Mouse (Mus musculus): ENCODE measurements around the gene G6pc3. TPM values are rescaled to one million over a fixed set of nuclear protein-coding genes. Genes with fewer than 3 reads are reported as not detected.

The G6pc3 gene
- polyA plus RNA-seq, 1 experiment from 2014 or later = 37.4 TPM

GRCm38 (mm10) chr11:102226067-102226978 is 36.9 kb downstream of the G6pc3 start:
- 73% methylated on average over 12 of the region's 12 CpGs for WGBS
- H3K36me3 ChIP-seq (ENCODE audit: control insufficient read depth, insufficient read depth, low read length) = 0 out of 2 replicates have a peak, but pooled peaks cover 5% of the 10 kb centered on the region
- DNase-seq (ENCODE audit: low spot score) = no peak
- peak overlapping the region; percentile 79 for H3K4me2 ChIP-seq (ENCODE audit: low read length)
- 0 out of 2 replicates have a peak overlapping the region, but pooled peaks have one; percentile 67 for H3K27ac ChIP-seq (ENCODE audit: low read depth)
- H3K9ac ChIP-seq (ENCODE audit: low read length) = no peak overlapping the region
- peaks cover 59% of the 10 kb centered on the region for H3K4me1 ChIP-seq (replicated peaks; ENCODE audit: control insufficient read depth, insufficient read depth, low read length)
- H3K27me3 ChIP-seq (replicated peaks; ENCODE audit: control insufficient read depth, insufficient read depth, low read length) = no peaks in the 10 kb centered on the region
- no peak overlapping the region; the same call in 1 of the 2 replicates for H3K4me3 ChIP-seq (ENCODE audit: low read depth, low read length)
- ATAC-seq (replicated peaks; ENCODE audit: low FRiP score, low TSS enrichment, low read depth) = no peak
- H3K9me3 ChIP-seq (ENCODE audit: control insufficient read depth, low read length) = no peaks in the 10 kb centered on the region

GRCm38 (mm10) chr11:102227270-102228190 is 38.1 kb downstream of the G6pc3 start:
- ATAC-seq (replicated peaks; ENCODE audit: low FRiP score, low TSS enrichment, low read depth) (no peak), DNase-seq (ENCODE audit: low spot score) (peak; percentile 68)
- peak overlapping the region; percentile 67; the same call in 1 of the 2 replicates for H3K27ac ChIP-seq (ENCODE audit: low read depth)
- H3K9ac ChIP-seq (ENCODE audit: low read length) = peak overlapping the region; percentile 81
- WGBS = 15% methylated on average over 12 of the region's 12 CpGs
- peaks cover 56% of the 10 kb centered on the region for H3K4me1 ChIP-seq (replicated peaks; ENCODE audit: control insufficient read depth, insufficient read depth, low read length)
- peak overlapping the region; percentile 84 for H3K4me3 ChIP-seq (ENCODE audit: low read depth, low read length)
- 0 out of 2 replicates have a peak, but pooled peaks cover 5% of the 10 kb centered on the region for H3K36me3 ChIP-seq (ENCODE audit: control insufficient read depth, insufficient read depth, low read length)
- no peaks in the 10 kb centered on the region for H3K9me3 ChIP-seq (ENCODE audit: control insufficient read depth, low read length)
- peak overlapping the region; percentile 79 for H3K4me2 ChIP-seq (ENCODE audit: low read length)
- H3K27me3 ChIP-seq (replicated peaks; ENCODE audit: control insufficient read depth, insufficient read depth, low read length) = no peaks in the 10 kb centered on the region

- H3K4me2 ChIP-seq (ENCODE audit: low read length) = peak overlapping the region; percentile 79
- H3K4me3 ChIP-seq (ENCODE audit: low read depth, low read length) = peak overlapping the region; percentile 84
- H3K27ac ChIP-seq (ENCODE audit: low read depth) = peak overlapping the region; percentile 67; the same call in 1 of the 2 replicates
- no peak for DNase-seq (ENCODE audit: low spot score)
- H3K36me3 ChIP-seq (ENCODE audit: control insufficient read depth, insufficient read depth, low read length) = 0 out of 2 replicates have a peak, but pooled peaks cover 5% of the 10 kb centered on the region
- H3K4me1 ChIP-seq (replicated peaks; ENCODE audit: control insufficient read depth, insufficient read depth, low read length) = peaks cover 50% of the 10 kb centered on the region
- no peaks in the 10 kb centered on the region for H3K27me3 ChIP-seq (replicated peaks; ENCODE audit: control insufficient read depth, insufficient read depth, low read length)
- H3K9me3 ChIP-seq (ENCODE audit: control insufficient read depth, low read length) = no peaks in the 10 kb centered on the region
- peak overlapping the region; percentile 81 for H3K9ac ChIP-seq (ENCODE audit: low read length)
- ATAC-seq (replicated peaks; ENCODE audit: low FRiP score, low TSS enrichment, low read depth) = no peak
- 17% methylated on average over 9 of the region's 9 CpGs for WGBS
Measured at GRCm38 (mm10) chr11:102228191-102228545, 38.7 kb downstream of the G6pc3 start.

- peak overlapping the region; percentile 81 for H3K9ac ChIP-seq (ENCODE audit: low read length)
- peak overlapping the region; percentile 84 for H3K4me3 ChIP-seq (ENCODE audit: low read depth, low read length)
- 0 out of 2 replicates have a peak, but pooled peaks cover 5% of the 10 kb centered on the region for H3K36me3 ChIP-seq (ENCODE audit: control insufficient read depth, insufficient read depth, low read length)
- H3K4me2 ChIP-seq (ENCODE audit: low read length) = peak overlapping the region; percentile 79
- no peaks in the 10 kb centered on the region for H3K27me3 ChIP-seq (replicated peaks; ENCODE audit: control insufficient read depth, insufficient read depth, low read length)
- WGBS = 11% methylated on average over 7 of the region's 7 CpGs
- ATAC-seq (replicated peaks; ENCODE audit: low FRiP score, low TSS enrichment, low read depth) (no peak), DNase-seq (ENCODE audit: low spot score) (no peak)
- H3K9me3 ChIP-seq (ENCODE audit: control insufficient read depth, low read length) = no peaks in the 10 kb centered on the region
- peaks cover 50% of the 10 kb centered on the region for H3K4me1 ChIP-seq (replicated peaks; ENCODE audit: control insufficient read depth, insufficient read depth, low read length)
- H3K27ac ChIP-seq (ENCODE audit: low read depth) = peak overlapping the region; percentile 67; the same call in 1 of the 2 replicates
Measured at GRCm38 (mm10) chr11:102228646-102229268, 39.3 kb downstream of the G6pc3 start.

- H3K9me3 ChIP-seq (ENCODE audit: control insufficient read depth, low read length) = no peaks in the 10 kb centered on the region
- H3K27ac ChIP-seq (ENCODE audit: low read depth) = peak overlapping the region; percentile 86
- H3K9ac ChIP-seq (ENCODE audit: low read length) = peak overlapping the region; percentile 81
- 0 out of 2 replicates have a peak, but pooled peaks cover 2% of the 10 kb centered on the region for H3K36me3 ChIP-seq (ENCODE audit: control insufficient read depth, insufficient read depth, low read length)
- DNase-seq (ENCODE audit: low spot score) (peak; percentile 73), ATAC-seq (replicated peaks; ENCODE audit: low FRiP score, low TSS enrichment, low read depth) (peak; percentile 19; the same call in 1 of the 2 replicates)
- peak overlapping the region; percentile 79 for H3K4me2 ChIP-seq (ENCODE audit: low read length)
- no peaks in the 10 kb centered on the region for H3K27me3 ChIP-seq (replicated peaks; ENCODE audit: control insufficient read depth, insufficient read depth, low read length)
- H3K4me1 ChIP-seq (replicated peaks; ENCODE audit: control insufficient read depth, insufficient read depth, low read length) = peaks cover 46% of the 10 kb centered on the region
- 1% methylated on average over 44 of the region's 47 CpGs for WGBS
- peak overlapping the region; percentile 84 for H3K4me3 ChIP-seq (ENCODE audit: low read depth, low read length)
Measured at GRCm38 (mm10) chr11:102229331-102229953, 40.0 kb downstream of the G6pc3 start.

GRCm38 (mm10) chr11:102230006-102230741 is 40.8 kb downstream of the G6pc3 start, which contains the start of gene Hdac5:
Gene Hdac5, minus strand, starts transcription at chr11:102230166.
- peak within 1 kb of the TSS; percentile 81 for H3K9ac ChIP-seq (ENCODE audit: low read length)
- peak within 1 kb of the TSS; percentile 86 for H3K27ac ChIP-seq (ENCODE audit: low read depth)
- no peaks in the 10 kb centered on the region for H3K36me3 ChIP-seq (ENCODE audit: control insufficient read depth, insufficient read depth, low read length)
- peak within 1 kb of the TSS; percentile 84 for H3K4me3 ChIP-seq (ENCODE audit: low read depth, low read length)
- H3K4me1 ChIP-seq (replicated peaks; ENCODE audit: control insufficient read depth, insufficient read depth, low read length) = peaks cover 39% of the 10 kb centered on the region
- peak; percentile 98 for DNase-seq (ENCODE audit: low spot score)
- ATAC-seq (replicated peaks; ENCODE audit: low FRiP score, low TSS enrichment, low read depth) = peak; percentile 79
- H3K4me2 ChIP-seq (ENCODE audit: low read length) = peak within 1 kb of the TSS; percentile 79
- under 1% methylated on average over 47 of the region's 49 CpGs for WGBS
- H3K27me3 ChIP-seq (replicated peaks; ENCODE audit: control insufficient read depth, insufficient read depth, low read length) = no peaks in the 10 kb centered on the region
- no peaks in the 10 kb centered on the region for H3K9me3 ChIP-seq (ENCODE audit: control insufficient read depth, low read length)

- Histone ChIP-seq H3K36me3 (ENCODE audit: control insufficient read depth, insufficient read depth, low read length) (no peaks in the 10 kb centered on the region), H3K9ac (ENCODE audit: low read length) (no peak overlapping the region), H3K4me3 (ENCODE audit: low read depth, low read length) (no peak overlapping the region), H3K9me3 (ENCODE audit: control insufficient read depth, low read length) (no peaks in the 10 kb centered on the region), H3K4me1 (replicated peaks; ENCODE audit: control insufficient read depth, insufficient read depth, low read length) (no peaks in the 10 kb centered on the region; the same call in 1 of the 2 replicates), H3K27ac (ENCODE audit: low read depth) (no peak overlapping the region), H3K27me3 (replicated peaks; ENCODE audit: control insufficient read depth, insufficient read depth, low read length) (no peaks in the 10 kb centered on the region), H3K4me2 (ENCODE audit: low read length) (no peak overlapping the region)
- ATAC-seq (replicated peaks; ENCODE audit: low FRiP score, low TSS enrichment, low read depth) = no peak
- WGBS = 58% methylated on average over 2 of the region's 2 CpGs
- DNase-seq (ENCODE audit: low spot score) = no peak
Measured at GRCm38 (mm10) chr11:102236022-102236421, 46.6 kb downstream of the G6pc3 start.
